Mouse (Mus musculus) adrenal gland, adult 18-20 months (tissue): ENCODE data around the gene Nolc1. TPM values are rescaled to one million over a fixed set of nuclear protein-coding genes. Genes with fewer than 3 reads are reported as not detected.

ENCODE experiments used
- DNase-seq, 2 experiments: peaks; one replicate each; pipeline ENCODE4 v3.0.0; 2021 to 2022; ENCODE audit warnings: low spot score in 2 of 2
- total RNA-seq, 2 experiments: library from RNA; stranded (reverse); gene quantifications; 1 replicate in 1 of 2; 2 replicates in 1 of 2; pipeline ENCODE4 v1.2.3; 2021

Gene Nolc1
- total RNA-seq, 2 experiments from 2014 or later, result 52.2 to 61.8 TPM

- peak; percentile 77 for DNase-seq
Observed at GRCm38 (mm10) chr19:46041933-46042475, 33.7 kb upstream of the Nolc1 start.

GRCm38 (mm10) chr19:46042476-46043011, 33.1 kb upstream of the Nolc1 start:
- no peak for DNase-seq

DNA sequence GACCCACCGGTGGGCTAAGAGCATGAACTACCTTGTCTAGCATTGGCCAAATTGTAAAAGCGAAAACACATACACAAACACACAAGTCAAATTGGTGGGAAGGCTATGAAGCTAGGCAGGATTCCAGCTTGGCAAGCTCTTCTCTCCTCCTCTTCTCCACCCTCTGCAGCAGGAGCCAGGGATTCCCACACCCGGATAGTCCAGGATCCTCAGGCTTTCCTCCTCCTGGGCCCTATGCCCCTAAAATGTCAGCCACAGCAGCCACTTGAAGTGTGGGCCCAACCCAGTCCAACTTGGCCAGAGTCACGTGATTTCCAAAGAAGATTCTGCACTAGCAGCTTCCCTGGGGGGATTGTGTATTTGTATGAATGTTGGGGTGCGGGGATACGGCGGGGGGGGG, 32.3 kb upstream of the Nolc1 start:
- DNase-seq, result no peak

DNA sequence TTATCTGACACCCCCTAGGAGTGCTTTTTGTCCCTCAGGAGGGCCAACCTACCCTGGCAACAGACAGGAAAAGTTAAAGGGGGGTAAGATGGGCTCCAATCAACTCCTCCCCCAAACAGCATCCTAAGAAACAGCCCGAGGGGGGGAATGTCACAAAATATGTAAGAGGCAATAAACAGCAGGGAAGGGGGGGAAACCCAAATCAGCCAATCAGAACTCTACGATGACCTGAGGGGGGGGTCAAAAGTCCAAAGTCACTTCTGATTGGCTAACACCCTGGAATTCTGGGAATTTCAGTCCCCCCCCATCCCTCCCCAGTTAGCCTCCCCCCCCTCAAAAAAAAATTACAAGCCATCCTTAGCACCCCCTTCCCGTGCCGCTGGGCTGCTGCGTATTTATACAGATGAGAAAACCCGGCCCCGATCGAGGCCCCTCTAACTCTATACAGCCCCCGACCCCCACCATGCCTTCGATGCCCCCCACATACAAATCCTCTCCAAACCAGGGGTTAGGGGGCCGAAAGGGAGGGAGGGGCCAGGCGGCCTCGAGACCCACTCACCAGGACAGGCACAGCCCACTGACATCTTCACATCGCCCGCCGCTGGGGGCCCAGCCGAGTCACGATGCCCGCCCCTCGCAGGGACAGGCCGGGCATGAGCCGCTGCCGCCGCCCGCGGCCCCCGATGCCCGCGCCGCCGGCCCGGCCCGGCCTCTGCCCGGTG, 31.2 kb upstream of the Nolc1 start, which contains the start of gene Pprc1:
TSS of gene Pprc1 (plus strand) at position 616 of the 722 bp plus-strand sequence.
- no peak for DNase-seq

- DNase-seq, result peak; percentile 81 to 86
Observed at GRCm38 (mm10) chr19:46044993-46045695, 30.5 kb upstream of the Nolc1 start, which contains the start of gene Ldb1. Ldb1 (minus strand) TSS chr19:46045214.

DNA sequence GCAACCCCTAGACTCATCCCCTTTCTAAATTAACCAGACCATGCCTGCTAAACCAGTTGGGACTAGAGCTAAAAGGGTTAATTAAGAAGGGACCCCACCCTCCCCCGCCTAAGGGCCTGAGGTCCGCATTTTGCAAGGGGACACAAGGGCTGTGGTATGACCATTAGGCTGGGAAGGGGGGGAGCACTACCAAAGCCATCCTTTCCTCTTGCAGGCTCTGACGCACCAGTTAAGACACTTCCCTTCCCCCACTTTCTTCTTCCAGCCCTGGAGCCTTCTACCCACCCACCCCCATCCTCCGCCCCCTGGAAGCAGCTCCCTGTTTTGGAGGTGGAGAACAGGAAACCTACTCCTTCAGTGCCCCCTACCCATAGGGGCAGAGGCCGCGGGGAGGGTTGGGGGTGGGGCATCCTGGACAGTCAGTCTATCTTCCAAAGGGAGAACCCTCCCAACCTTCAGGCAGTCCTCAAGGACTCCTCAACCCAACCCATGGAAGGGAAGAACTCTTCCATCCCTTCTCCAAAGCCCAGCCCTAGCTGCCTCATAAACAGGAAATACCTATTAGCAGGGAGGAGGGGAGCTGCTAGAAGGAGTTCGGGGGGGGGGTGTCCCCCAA, 29.9 kb upstream of the Nolc1 start:
- peak in 1 of 2 experiments; percentile 44 for DNase-seq

GRCm38 (mm10) chr19:46046621-46047025, 29.0 kb upstream of the Nolc1 start:
- no peak for DNase-seq

- DNase-seq, result no peak
Observed at GRCm38 (mm10) chr19:46047426-46047825, 28.2 kb upstream of the Nolc1 start.

DNA sequence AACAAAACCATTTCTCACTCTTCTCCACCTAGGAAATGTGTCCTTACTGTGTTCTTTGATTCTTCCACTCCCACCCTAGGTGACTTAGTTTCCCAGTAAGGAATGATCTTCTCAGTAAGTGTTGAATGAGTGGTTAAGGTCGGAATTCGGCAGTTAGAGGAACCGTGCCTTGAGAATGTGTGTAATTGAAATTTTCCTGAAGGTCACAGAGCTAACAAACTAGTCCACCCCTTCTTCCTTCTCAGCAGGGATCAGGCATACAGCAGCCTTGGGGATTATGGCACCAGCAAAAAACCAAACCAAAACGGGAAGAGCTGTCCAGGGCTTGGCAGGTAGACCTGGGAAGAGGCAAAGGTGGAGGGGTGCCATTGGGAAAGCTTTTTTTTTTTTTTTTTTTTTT, 26.5 kb upstream of the Nolc1 start:
- DNase-seq, result no peak

GRCm38 (mm10) chr19:46050462-46050861, 25.2 kb upstream of the Nolc1 start:
- no peak for DNase-seq

DNA sequence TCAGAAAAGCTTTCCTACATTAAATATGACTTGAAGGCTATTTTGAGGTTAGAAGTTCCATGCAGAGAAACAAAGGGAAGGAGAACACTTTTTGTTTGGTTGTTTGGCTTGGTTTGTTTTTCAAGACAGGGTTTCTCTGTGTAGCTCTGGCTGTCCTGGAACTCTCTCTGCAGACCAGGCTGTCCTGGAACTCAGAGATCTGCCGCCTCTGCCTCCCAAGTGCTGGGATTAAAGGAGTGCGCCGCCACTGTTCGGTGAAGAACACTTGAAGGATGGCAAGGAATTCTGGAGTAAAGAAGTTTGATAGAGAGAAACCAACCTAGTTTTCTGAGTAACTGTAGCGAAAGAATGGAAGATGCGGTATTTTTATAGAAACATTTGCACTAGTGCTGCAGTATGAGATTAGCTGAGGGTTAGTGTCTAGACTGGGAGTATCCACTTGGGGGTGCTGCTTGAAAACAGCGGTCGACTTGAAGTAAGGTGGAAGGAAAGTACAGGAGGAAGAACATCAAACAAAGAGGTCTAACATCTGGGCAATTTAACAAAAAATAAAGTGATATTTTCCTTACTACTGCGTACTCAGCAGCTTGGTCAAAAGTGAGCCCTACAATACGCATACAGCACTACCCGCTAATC, 19.8 kb upstream of the Nolc1 start:
- DNase-seq, result no peak

- peak; percentile 81 to 83 for DNase-seq
Observed at GRCm38 (mm10) chr19:46056388-46056946, 19.2 kb upstream of the Nolc1 start.

DNA sequence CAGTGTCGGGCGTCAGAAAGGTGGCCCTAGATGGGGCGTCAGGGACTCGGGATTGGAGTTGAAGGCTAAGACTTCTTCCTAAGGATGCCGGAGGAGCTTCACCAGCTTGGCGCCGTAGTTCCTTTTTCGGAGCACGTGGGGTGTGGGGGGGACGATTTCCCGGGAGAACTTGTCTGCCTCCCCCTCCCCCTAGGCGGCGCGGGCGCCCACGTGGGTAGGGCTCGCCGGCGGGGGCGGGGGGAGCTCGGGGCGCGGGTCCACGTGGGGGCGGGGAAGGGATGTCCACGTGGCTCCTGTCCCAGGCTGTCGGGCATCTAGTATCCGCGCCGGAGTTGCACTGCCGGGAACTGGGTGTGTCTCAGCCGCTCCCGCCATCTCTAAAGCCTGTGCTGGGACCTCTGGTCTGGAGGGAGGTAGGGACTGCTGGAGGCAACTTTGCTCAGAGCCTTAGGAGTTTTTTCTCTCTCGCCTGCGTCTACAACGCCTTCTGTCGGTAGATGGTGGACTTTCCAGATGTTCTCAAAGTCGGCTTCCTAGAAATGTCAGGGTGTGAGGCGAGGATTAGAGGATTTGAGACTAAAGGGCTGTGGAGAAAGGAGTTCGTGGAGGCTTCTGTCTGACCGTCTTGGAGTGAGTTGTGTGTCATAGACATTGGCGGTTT, 18.6 kb upstream of the Nolc1 start:
- DNase-seq, result peak; percentile 84 to 85

- no peak for DNase-seq
Observed at GRCm38 (mm10) chr19:46058466-46058865, 17.2 kb upstream of the Nolc1 start.

- DNase-seq, result no peak
Observed at GRCm38 (mm10) chr19:46060845-46061244, 14.8 kb upstream of the Nolc1 start.

DNA sequence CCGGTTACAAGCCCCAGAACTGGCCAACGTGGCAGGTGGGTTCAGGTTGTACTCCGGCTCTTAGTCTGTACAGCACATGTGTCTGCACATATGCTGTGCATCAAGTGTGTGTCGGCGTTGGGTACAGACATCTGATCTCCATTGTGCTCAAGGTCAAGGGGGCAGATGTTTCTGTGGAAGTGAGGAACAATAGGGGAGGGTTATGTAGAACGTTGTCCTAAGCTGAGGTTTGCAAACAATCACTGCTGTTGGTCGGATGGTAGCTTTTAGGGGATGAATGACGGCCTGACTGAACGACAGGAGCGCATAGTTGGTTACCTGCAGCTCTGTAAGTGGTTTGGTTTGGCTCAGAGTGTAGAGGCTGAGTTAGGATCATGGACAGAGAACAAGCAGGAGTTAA, 7.6 kb upstream of the Nolc1 start:
- no peak for DNase-seq

DNA sequence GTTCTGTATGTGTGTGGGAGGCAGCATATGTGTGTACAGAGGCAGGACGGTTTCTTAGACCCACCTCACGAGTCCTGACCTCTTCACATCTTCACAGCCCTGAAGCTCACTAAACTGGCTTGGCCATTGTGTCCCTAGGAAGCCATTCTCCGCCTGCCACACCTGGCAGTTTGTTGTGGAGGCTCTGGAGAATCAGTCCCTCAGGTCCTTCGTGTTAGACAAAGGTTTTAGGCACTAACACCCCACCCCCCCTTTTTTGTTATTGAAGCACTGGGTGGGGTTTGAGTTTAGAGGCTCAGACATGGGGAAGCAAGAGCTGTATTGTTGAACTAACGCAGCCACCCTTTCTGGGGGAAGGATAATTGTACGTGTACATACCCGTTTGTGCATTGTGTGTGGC, 2.4 kb upstream of the Nolc1 start:
- no peak for DNase-seq

- no peak for DNase-seq
Observed at GRCm38 (mm10) chr19:46074266-46074665, 1.4 kb upstream of the Nolc1 start.

DNA sequence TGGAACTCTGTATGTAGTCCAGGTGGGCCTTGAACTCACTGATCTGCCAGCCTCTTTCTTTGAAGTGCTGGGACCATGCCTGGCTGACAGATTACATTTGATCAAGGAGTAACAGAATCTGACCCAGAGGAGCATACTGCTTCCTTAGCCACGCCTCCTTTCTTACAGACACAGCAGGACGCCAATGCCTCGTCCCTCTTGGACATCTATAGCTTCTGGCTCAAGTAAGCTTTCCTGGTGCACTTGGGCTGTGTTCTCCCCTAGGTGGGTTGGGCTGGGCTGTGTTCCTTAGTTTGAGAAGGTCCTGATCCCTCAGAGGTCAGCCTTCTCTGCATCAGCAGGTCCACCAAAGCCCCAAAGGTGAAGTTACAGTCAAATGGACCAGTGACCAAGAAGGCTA, 2.9 kb downstream of the Nolc1 start:
- DNase-seq, result no peak

- no peak for DNase-seq
Observed at GRCm38 (mm10) chr19:46085185-46085584, 9.5 kb downstream of the Nolc1 start.
